ENCODE assay signal across 17 mouse cellular contexts in the genomic region with DNA sequence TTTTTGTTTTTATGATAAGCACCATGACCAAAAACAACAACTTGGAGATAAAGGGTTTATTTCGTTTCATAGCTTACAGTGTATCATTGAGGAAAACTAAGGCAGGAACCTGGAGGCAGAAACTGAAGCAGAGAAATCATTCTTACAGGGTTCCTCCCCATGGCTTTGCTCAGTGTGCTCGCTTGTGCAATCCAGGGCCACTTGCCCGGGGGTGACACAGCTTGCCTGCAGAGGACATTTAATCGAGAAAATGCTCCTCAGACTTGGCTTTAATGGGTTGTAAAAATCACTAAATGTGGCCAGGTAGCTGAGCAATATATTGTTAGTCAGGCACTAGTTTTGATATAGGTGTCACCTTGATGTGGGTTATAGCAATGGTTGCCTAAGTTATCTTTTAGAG.
"Had no signal": no experiment of that assay in that cellular context is flagged by ENCODE, and none has a peak within 500 bp of the region (broad histone marks: within the 10 kb centered on the region; RNA-seq: fewer than 3 reads in every experiment).

No protein-coding gene starts in this region.

- H3K9me3 ChIP-seq: limb, embryonic 12.5 days; limb, embryonic 15.5 days had no signal

- DNase-seq: kidney, postnatal 14 days; kidney, postnatal 4 days; left cerebral cortex, postnatal 4 days; liver, postnatal 0 days; lung, embryonic 14.5 days; midbrain, embryonic 14.5 days; right cerebral cortex, postnatal 4 days; thymus, adult 2 months; thymus, postnatal 14 days; thymus, postnatal 4 days had no signal

- ATAC-seq: liver, postnatal 0 days; lung, postnatal 0 days had no signal

- H3K9ac ChIP-seq: limb, embryonic 12.5 days; limb, embryonic 15.5 days; liver, embryonic 14.5 days; liver, postnatal 0 days; lung, embryonic 14.5 days had no signal

- H3K27me3 ChIP-seq: limb, embryonic 15.5 days had no signal

- H3K4me3 ChIP-seq: limb, embryonic 12.5 days; limb, embryonic 15.5 days had no signal

- H3K4me2 ChIP-seq: limb, embryonic 12.5 days; limb, embryonic 15.5 days; liver, embryonic 11.5 days; lung, embryonic 14.5 days; midbrain, embryonic 11.5 days had no signal

- H3K27ac ChIP-seq: limb, embryonic 12.5 days; limb, embryonic 15.5 days; liver, embryonic 14.5 days; stomach, postnatal 0 days had no signal
